Mouse (Mus musculus) bone marrow, adult 2 months (tissue): ENCODE results near the gene Capn5. TPM values are rescaled to one million over a fixed set of nuclear protein-coding genes. Genes with fewer than 3 reads are reported as not detected.
"Not testable (repeated sequence)": the region's sequence is repeated elsewhere in the genome, so short reads cannot be mapped to it uniquely, and the experiment has no call there.

Experiments
- H3K27ac ChIP-seq: fragments of 200-500 bp; 2 replicates; pipeline ENCODE4 v1.5.1; 2012; ENCODE audit warnings: low read depth, mild to moderate bottlenecking, control low read depth, inconsistent platforms, low read length; ENCODE audit not compliant: control insufficient read depth, poor library complexity, insufficient read depth
- H3K4me1 ChIP-seq: fragments of 200-500 bp; 2 replicates; pipeline ENCODE4 v1.6.1; 2011; ENCODE audit warnings: low read length; ENCODE audit not compliant: control insufficient read depth, insufficient read depth
- H3K4me3 ChIP-seq: fragments of 200-500 bp; replicated peaks from 2 replicates; pipeline ENCODE3; 2011; ENCODE audit warnings: mild to moderate bottlenecking, low read depth, low read length, control low read depth; ENCODE audit not compliant: control insufficient read depth
- CTCF ChIP-seq: fragments of 200-500 bp; IDR thresholded peaks from 2 replicates; pipeline ENCODE4 v1.5.1; 2011; ENCODE audit warnings: low read length, control low read depth; ENCODE audit not compliant: control insufficient read depth, insufficient read depth
- POLR2A ChIP-seq: fragments of 200-500 bp; IDR thresholded peaks from 2 replicates; pipeline ENCODE4 v1.6.1; 2011; ENCODE audit warnings: low read depth, mild to moderate bottlenecking, control low read depth, low read length, borderline replicate concordance; ENCODE audit not compliant: control insufficient read depth
- WGBS: fragments of 180-500 bp; shearing (Covaris S2); methylation state at CpG from one replicate; pipeline ENCODE4 v1.1.7; 2018; 5-methylcytosine and 5-hydroxymethylcytosine counted together
- polyA plus RNA-seq: library from polyadenylated mRNA; stranded (reverse); fragments of >200 nt; gene quantifications from 2 replicates; pipeline ENCODE4 v1.2.4, GENCODE M21; 2011; ENCODE audit warnings: low replicate concordance; ENCODE audit not compliant: missing spikeins, insufficient read depth, insufficient read length

Gene Capn5
- polyA plus RNA-seq, 1 experiment = 17.2 TPM

- peak overlapping the region; percentile 5 for H3K4me3 ChIP-seq
- 2% methylated on average over 61 of the region's 61 CpGs for WGBS
- TF ChIP-seq POLR2A (no peak), CTCF (no peak)
- H3K4me1 ChIP-seq = peaks cover 5% of the 10 kb centered on the region
- no peak overlapping the region for H3K27ac ChIP-seq
Measured at GRCm38 (mm10) chr7:98194026-98194792, 16.1 kb upstream of the Capn5 start.

- TF ChIP-seq CTCF = no peak
- no peak; the same call in 1 of the 2 replicates for TF ChIP-seq POLR2A
- 3% methylated on average over 36 of the region's 36 CpGs for WGBS
- Histone ChIP-seq H3K4me1 (peaks cover 5% of the 10 kb centered on the region), H3K27ac (no peak overlapping the region), H3K4me3 (no peak overlapping the region)
Measured at GRCm38 (mm10) chr7:98193515-98194025, 15.5 kb upstream of the Capn5 start.

DNA sequence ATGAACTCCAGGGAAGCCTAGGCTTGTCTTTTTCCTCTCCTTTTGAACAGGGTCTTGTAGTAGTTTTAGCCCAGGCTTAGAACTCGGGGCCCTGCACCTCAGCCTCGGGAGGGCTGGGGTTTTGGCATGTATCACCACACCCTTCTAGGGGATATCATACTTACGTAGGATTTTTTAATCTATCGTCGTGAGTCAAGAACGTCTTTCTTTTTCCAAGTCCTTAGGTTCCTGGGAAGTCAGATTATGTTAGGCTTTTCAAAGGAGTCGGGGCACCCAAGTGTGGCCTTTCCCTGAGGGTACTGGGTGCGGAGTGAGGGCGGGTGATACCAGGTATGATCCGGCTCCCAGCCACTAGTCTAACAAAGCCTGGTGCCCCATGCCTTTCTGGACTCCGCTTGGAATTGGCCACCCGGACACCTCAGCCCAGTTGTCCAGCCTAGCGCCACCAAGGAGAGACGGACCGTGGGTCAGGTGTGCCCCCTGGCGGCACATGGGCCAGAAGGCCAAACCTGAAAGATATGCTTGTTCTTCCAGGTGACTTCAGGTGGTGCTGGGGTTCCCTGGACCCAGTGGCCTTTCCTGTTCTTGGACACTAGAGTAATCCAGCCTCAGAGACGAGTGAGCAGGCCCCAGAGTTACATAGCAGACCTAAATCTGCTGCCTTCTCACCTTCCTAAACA is 13.6 kb upstream of the Capn5 start:
- Histone ChIP-seq H3K4me3 (no peak overlapping the region), H3K27ac (no peak overlapping the region), H3K4me1 (peaks cover 5% of the 10 kb centered on the region)
- 70% methylated on average over 17 of the region's 17 CpGs for WGBS
- TF ChIP-seq CTCF (peak; percentile 70), POLR2A (no peak)

GRCm38 (mm10) chr7:98190578-98190977 is 12.5 kb upstream of the Capn5 start:
- Histone ChIP-seq H3K4me3 (no peak overlapping the region), H3K27ac (no peak overlapping the region), H3K4me1 (peaks cover 5% of the 10 kb centered on the region)
- TF ChIP-seq POLR2A (no peak), CTCF (no peak)
- 81% methylated on average over 1 of the region's 1 CpGs for WGBS

DNA sequence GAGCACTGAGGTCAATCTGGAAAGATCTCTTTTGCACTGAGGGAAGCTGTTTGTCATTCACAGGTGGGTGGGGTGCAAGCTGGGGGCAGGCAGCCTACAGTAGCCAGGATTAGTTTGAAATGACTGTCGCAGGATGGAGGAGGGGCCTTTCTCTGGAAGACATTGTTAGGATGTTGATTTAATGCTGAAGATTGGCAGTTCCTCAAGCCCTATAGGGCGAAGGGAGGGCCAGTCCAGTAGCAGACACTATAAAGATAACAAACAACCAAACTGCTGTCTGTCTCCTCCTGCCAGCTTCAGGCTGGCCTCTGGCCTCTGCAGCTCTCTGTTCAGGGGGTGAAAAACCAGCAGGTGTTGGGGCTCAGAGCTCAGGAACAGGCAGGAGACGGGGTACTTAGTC is 11.7 kb upstream of the Capn5 start:
- Histone ChIP-seq H3K4me3 (no peak overlapping the region), H3K4me1 (peaks cover 5% of the 10 kb centered on the region)

DNA sequence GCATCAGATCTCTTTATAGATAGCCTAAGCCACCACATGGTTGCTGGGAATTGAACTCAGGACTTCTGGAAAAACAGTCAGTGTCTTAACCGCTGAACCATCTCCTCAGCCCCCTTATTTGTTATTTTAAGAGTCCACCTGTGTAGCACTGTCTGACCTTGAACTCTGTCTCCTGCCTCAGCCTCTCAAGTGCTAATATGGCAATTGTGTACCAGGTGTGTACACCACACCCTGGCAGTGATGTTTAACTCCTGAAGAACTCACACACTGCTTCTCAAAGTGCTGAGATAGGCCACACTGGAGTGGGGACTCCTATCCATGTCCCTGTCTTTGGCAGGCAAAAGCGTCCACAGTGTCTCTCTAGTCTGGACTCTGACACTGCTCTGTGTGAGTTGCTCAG is 10.6 kb upstream of the Capn5 start:
- WGBS = 83% methylated on average over 2 of the region's 2 CpGs
- H3K4me3 ChIP-seq = no peak overlapping the region
- no peaks in the 10 kb centered on the region; the same call in 1 of the 2 replicates for H3K4me1 ChIP-seq
- TF ChIP-seq POLR2A = no peak
- TF ChIP-seq CTCF = no peak
- no peak overlapping the region for H3K27ac ChIP-seq

More for the DNA sequence above, 11.7 kb upstream of the Capn5 start:
- no peak for TF ChIP-seq CTCF
- no peak for TF ChIP-seq POLR2A
- WGBS = 48% methylated on average over 3 of the region's 3 CpGs
- no peak overlapping the region for H3K27ac ChIP-seq

GRCm38 (mm10) chr7:98188238-98188637 is 10.2 kb upstream of the Capn5 start:
- WGBS = 87% methylated on average over 2 of the region's 2 CpGs
- TF ChIP-seq CTCF (no peak), POLR2A (no peak)
- Histone ChIP-seq H3K4me3 (no peak overlapping the region), H3K4me1 (no peaks in the 10 kb centered on the region; the same call in 1 of the 2 replicates), H3K27ac (no peak overlapping the region)

DNA sequence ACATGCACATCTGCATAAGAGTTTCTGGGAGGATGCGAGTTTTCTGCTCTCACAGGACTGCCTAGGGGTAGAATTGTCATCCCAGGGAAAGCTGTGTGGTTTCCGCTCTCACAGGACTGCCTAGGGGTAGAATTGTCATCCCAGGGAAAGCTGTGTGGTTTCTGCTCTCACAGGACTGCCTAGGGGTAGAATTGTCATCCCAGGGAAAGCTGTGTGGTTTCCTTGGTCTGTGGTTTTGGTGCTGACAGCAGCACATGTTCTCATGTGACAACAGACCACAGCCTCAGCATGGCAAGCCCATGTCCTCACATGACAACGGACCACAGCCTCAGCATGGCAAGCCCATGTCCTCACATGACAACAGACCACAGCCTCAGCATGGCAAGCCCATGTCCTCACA is 9.3 kb upstream of the Capn5 start:
- H3K27ac ChIP-seq, H3K4me1 ChIP-seq, H3K4me3 ChIP-seq: not testable (repeated sequence)
- 26% methylated on average over 3 of the region's 3 CpGs for WGBS
